Mouse (Mus musculus) megakaryocyte-erythroid progenitor cell, adult 5-6 weeks (primary cell): ENCODE measurements around the gene Myl9. TPM values are rescaled to one million over a fixed set of nuclear protein-coding genes. Genes with fewer than 3 reads are reported as not detected.
"Not testable (repeated sequence)": the region's sequence is repeated elsewhere in the genome, so short reads cannot be mapped to it uniquely, and the experiment has no call there.

ENCODE experiments used
- ATAC-seq: replicated peaks from 2 replicates; pipeline ENCODE4 v1.8.0; 2016; ENCODE audit warnings: mild to moderate bottlenecking, inconsistent platforms; ENCODE audit not compliant: severe bottlenecking, poor library complexity, low FRiP score, low TSS enrichment
- total RNA-seq, 2 experiments: library from RNA; stranded (forward) in 1 of 2; stranded (reverse) in 1 of 2; fragments of 200-1000, 215-1000 nt in 1 of 2; fragments of >200 nt in 1 of 2; fragmentation: Nextera tagmentation in 1 of 2; gene quantifications; 2 replicates each; pipeline ENCODE4 v1.2.3; 2014 to 2017

Myl9 gene
- total RNA-seq, 2 experiments from 2014 or later, result not detected

- ATAC-seq, result no peak
Observed at GRCm38 (mm10) chr2:156815412-156815811, 40.2 kb downstream of the Myl9 start.

- ATAC-seq, result no peak
Observed at GRCm38 (mm10) chr2:156816116-156816515, 40.9 kb downstream of the Myl9 start.

GRCm38 (mm10) chr2:156825128-156825527 lies 49.9 kb downstream of the Myl9 start:
- not testable (repeated sequence) for ATAC-seq

Other genes starting within 250 kb of the Myl9 start
- gene Aar2, start 227.8 kb upstream of the Myl9 start, total RNA-seq (2014; fragmentation: Nextera tagmentation), result 20.2 and 21.2 TPM in 2 replicates
- 8.3 and 16.9 TPM in 2 replicates for gene Aar2, start 227.8 kb upstream of the Myl9 start, total RNA-seq (2017)
- 9.0 and 23.4 TPM in 2 replicates for gene Dlgap4, start 161.7 kb upstream of the Myl9 start, total RNA-seq (2014; fragmentation: Nextera tagmentation)
- gene Dlgap4, start 161.7 kb upstream of the Myl9 start, total RNA-seq (2017), result 4.0 and 10.9 TPM in 2 replicates
- gene Tgif2, start 64.6 kb downstream of the Myl9 start, total RNA-seq (2014; fragmentation: Nextera tagmentation), result 17.1 and 27.3 TPM in 2 replicates
- gene Tgif2, start 64.6 kb downstream of the Myl9 start, total RNA-seq (2017), result 16.3 and 17.5 TPM in 2 replicates
- 3.6 and 5.9 TPM in 2 replicates for gene 4930518I15Rik, start 82.5 kb downstream of the Myl9 start, total RNA-seq (2014; fragmentation: Nextera tagmentation)
- gene 4930518I15Rik, start 82.5 kb downstream of the Myl9 start, total RNA-seq (2017), result 0.84 TPM in 1 of 2 replicates, not detected in the other
- 197 and 208 TPM in 2 replicates for gene Rab5if, start 87.7 kb downstream of the Myl9 start, total RNA-seq (2014; fragmentation: Nextera tagmentation)
- gene Rab5if, start 87.7 kb downstream of the Myl9 start, total RNA-seq (2017), result 130 and 141 TPM in 2 replicates
- gene Sla2, start 111.8 kb downstream of the Myl9 start, total RNA-seq (2014; fragmentation: Nextera tagmentation), result 0.35 and 0.74 TPM in 2 replicates
- gene Sla2, start 111.8 kb downstream of the Myl9 start, total RNA-seq (2017), result 1.7 and 1.8 TPM in 2 replicates
- gene Ndrg3, start 216.6 kb downstream of the Myl9 start, total RNA-seq (2014; fragmentation: Nextera tagmentation), result 29.3 and 32.0 TPM in 2 replicates
- 26.6 and 35.7 TPM in 2 replicates for gene Ndrg3, start 216.6 kb downstream of the Myl9 start, total RNA-seq (2017)
- 31.8 and 35.1 TPM in 2 replicates for gene Dsn1, start 231.7 kb downstream of the Myl9 start, total RNA-seq (2014; fragmentation: Nextera tagmentation)
- gene Dsn1, start 231.7 kb downstream of the Myl9 start, total RNA-seq (2017), result 34.1 and 93.4 TPM in 2 replicates